Mouse (Mus musculus): ENCODE measurements around the gene Stard8. TPM values are rescaled to one million over a fixed set of nuclear protein-coding genes. Genes with fewer than 3 reads are reported as not detected.
"Not testable (repeated sequence)": the region's sequence is repeated elsewhere in the genome, so short reads cannot be mapped to it uniquely, and the experiment has no call there.

The Stard8 gene
- total RNA-seq, 2 experiments from 2014 or later = 38.9 to 39.2 TPM

DNA sequence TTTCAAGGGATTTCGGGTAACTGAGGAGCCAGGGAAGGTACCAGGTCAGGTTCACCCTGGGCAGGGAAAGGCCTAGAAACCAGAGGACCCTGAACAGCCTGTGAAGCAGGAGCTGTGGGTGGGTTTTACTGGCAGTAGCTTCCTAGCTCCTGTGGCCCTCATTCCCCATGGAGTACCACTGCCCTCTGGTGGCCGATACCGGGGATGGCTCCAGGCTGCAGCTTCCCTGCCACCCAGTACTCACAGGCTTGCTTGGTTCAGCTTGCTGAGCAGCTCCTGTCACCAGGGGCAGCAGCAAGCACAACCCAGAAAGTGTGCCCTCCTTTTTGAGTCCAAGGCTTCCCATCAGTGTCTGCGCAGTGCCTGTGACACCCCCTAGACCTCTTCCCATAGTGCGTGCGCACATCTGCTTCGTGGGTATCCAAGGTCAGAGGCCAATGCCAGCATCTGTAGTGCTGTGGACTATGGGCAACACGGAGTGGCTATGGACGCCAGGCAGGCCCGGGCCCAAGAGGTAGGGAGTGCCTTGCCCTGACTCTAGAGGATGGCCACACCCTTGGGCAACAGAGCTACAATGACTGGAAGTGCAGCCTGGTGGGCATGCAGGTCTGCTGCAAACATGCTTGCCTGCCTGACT lies 108.2 kb downstream of the Stard8 start:
- not testable (repeated sequence) for DNase-seq
- intact Hi-C loops (cut with DNase I) = loop anchor here (5.0 kb wide), 1 partner anchor 124 kb away; no protein-coding TSS in a partner anchor

DNA sequence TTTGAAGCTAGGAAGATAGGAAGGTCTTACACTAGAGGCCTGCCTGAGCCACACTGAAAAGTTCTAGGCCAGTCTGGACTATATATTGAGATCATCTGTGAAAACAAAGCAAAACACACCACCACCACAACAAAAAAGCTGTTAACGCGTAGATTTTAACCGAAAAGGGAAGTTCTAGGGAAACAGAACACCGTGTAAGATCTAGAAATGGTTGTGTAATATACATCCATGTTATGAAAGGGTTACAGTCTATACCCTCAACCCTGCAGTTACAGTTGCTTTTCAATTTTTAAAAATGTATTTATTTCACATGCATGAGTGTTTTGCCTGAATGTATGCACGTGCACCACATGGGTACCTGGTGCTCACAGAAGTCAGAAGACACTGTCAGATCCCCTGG lies 116.5 kb downstream of the Stard8 start:
- intact Hi-C loops (cut with DNase I) = no loop called here
- DNase-seq = no peak

Other genes starting within 250 kb of the Stard8 start
- 1 to 10 TPM; 8.4 to 9.5 TPM for gene Ophn1, start 112.2 kb upstream of the Stard8 start, total RNA-seq (2021)
- 10 to 100 TPM; 21.6 to 23.4 TPM for gene Yipf6, start 66.9 kb upstream of the Stard8 start, total RNA-seq (2021)
- gene Efnb1, start 132.9 kb downstream of the Stard8 start, total RNA-seq (2021) = 10 to 100 TPM; 24.7 to 31.0 TPM